ENCODE assay signal across 8 mouse cellular contexts in the genomic region with DNA sequence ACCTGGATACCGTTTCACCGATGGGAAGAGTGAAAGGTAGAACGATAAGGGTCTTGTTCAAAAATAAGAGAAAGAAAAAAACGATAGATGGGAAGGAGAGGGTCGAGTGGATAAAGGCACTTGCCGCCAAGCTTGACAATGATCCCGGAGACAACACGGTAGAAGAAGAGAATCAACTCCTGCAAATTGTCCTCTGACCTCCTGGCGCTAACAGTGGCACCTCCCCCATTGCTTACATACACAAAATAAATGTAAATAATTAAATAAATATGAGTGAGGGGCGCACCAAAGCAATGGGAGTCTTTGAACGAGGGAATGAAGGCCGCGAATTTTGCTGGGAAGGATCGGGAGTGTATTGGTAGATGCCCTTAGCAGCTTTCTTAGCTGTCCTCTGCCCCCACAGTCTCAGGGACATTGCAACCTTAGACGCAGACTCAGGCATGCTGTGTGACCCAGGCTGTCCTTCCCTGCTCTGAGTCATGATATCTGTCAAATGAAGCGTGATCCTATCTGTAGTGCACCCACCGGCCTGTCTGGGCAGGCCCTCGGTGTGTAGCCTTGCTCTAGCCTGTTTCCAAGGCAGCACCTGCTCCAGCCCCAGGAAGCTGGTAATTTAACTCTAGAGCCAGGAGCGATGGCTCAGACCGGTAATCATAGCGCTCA. TPM values are rescaled to one million over a fixed set of nuclear protein-coding genes. Genes with fewer than 3 reads are reported as not detected.
DNase-seq lines count a peak whose midpoint lies in the region; ATAC-seq and TF ChIP-seq lines count a peak whose summit lies in the region.

No protein-coding gene starts in this region.

- peak overlapping the region; percentile 79 for H3K4me3 ChIP-seq in spleen, adult 2 months (ENCODE audit: extremely low read depth, insufficient read depth, insufficient read length)
- peak overlapping the region; percentile 46 for H3K4me3 ChIP-seq in forebrain, embryonic 14.5 days (ENCODE audit: low read depth, low read length)
- H3K4me3 ChIP-seq in liver, embryonic 16.5 days (ENCODE audit: low read depth, low read length) = peak overlapping the region; percentile 78

- peaks cover 33% of the 10 kb centered on the region; the same call in 1 of the 2 replicates for H3K4me1 ChIP-seq in spleen, adult 2 months (ENCODE audit: control insufficient read depth, insufficient read depth, insufficient read length)
- H3K4me1 ChIP-seq in forebrain, embryonic 14.5 days (ENCODE audit: control insufficient read depth, insufficient read depth, low read length) = peaks cover 9% of the 10 kb centered on the region
- H3K4me1 ChIP-seq in liver, embryonic 16.5 days (ENCODE audit: control insufficient read depth, low read depth, low read length) = peaks cover 55% of the 10 kb centered on the region

- H3K4me2 ChIP-seq in forebrain, embryonic 14.5 days (ENCODE audit: low read length) = peak overlapping the region; percentile 95
- H3K4me2 ChIP-seq in liver, embryonic 16.5 days (ENCODE audit: low read depth, low read length) = peak overlapping the region; percentile 94

- TF ChIP-seq CTCF in spleen, adult 2 months (IDR thresholded peaks at IDR 0.05; ENCODE audit: extremely low read depth, insufficient read depth, insufficient read length, insufficient replicate concordance) = no peak

- no peaks in the 10 kb centered on the region for H3K36me3 ChIP-seq in spleen, adult 2 months (ENCODE audit: control insufficient read depth, insufficient read depth, low read length)
- no peaks in the 10 kb centered on the region for H3K36me3 ChIP-seq in forebrain, embryonic 14.5 days (ENCODE audit: control insufficient read depth, insufficient read depth, low read length)
- no peaks in the 10 kb centered on the region for H3K36me3 ChIP-seq in liver, embryonic 16.5 days (ENCODE audit: control insufficient read depth, insufficient read depth)

- WGBS in spleen, adult 2 months = 27% methylated on average over 21 of the region's 21 CpGs
- WGBS in forebrain, embryonic 14.5 days = 10% methylated on average over 21 of the region's 21 CpGs
- 10% methylated on average over 21 of the region's 21 CpGs for WGBS in liver, embryonic 16.5 days (ENCODE audit: insufficient replicate concordance)

- H3K9me3 ChIP-seq in forebrain, embryonic 14.5 days (replicated peaks; ENCODE audit: control insufficient read depth, low read length) = no peaks in the 10 kb centered on the region
- H3K9me3 ChIP-seq in liver, embryonic 16.5 days (replicated peaks; ENCODE audit: control insufficient read depth, low read length) = no peaks in the 10 kb centered on the region

- H3K9ac ChIP-seq in forebrain, embryonic 14.5 days (ENCODE audit: low read length) = peak overlapping the region; percentile 58
- peak overlapping the region; percentile 64 for H3K9ac ChIP-seq in liver, embryonic 16.5 days (ENCODE audit: low read depth, low read length)

- ATAC-seq in forebrain, embryonic 14.5 days = no peak
- ATAC-seq in liver, embryonic 16.5 days (ENCODE audit: low read depth) = no peak

- peak; percentile 41 for DNase-seq in embryo, embryonic 10 days (ENCODE audit: low spot score)
- no peak for DNase-seq in embryo, embryonic 10.5 days (ENCODE audit: low spot score)
- DNase-seq in spleen, adult 2 months (ENCODE audit: low read depth in 1 of 2, low spot score in 2 of 2) = no peak
- DNase-seq in spleen, adult 18-20 months = no peak
- no peak for DNase-seq in forebrain, embryonic 14.5 days (ENCODE audit: low spot score)
- DNase-seq in left cerebral cortex, adult 8-10 months (ENCODE audit: low spot score in 2 of 2) = no peak
- DNase-seq in right cerebral cortex, postnatal 14 days = no peak

- H3K27me3 ChIP-seq in spleen, adult 2 months (ENCODE audit: control insufficient read depth, insufficient read depth, low read length) = no peaks in the 10 kb centered on the region
- H3K27me3 ChIP-seq in forebrain, embryonic 14.5 days (replicated peaks; ENCODE audit: control insufficient read depth, insufficient read depth, low read length) = peaks cover 5% of the 10 kb centered on the region; the same call in 1 of the 2 replicates
- H3K27me3 ChIP-seq in liver, embryonic 16.5 days (ENCODE audit: control insufficient read depth, insufficient read depth, low read depth, low read length) = no peaks in the 10 kb centered on the region

- TF ChIP-seq POLR2A in spleen, adult 2 months (IDR thresholded peaks at IDR 0.05; ENCODE audit: low read depth, low read length) = no peak

- H3K27ac ChIP-seq in spleen, adult 2 months (ENCODE audit: insufficient read depth, low read length) = no peak overlapping the region
- H3K27ac ChIP-seq in forebrain, embryonic 14.5 days (ENCODE audit: low read depth, low read length) = no peak overlapping the region
- no peak overlapping the region for H3K27ac ChIP-seq in liver, embryonic 16.5 days (ENCODE audit: low read length)

RNA-seq across cellular contexts. Expression of gene Ldlrap1, which starts 0.5 kb away (rescaled TPM):
- 26.7 and 29.8 TPM in 2 replicates for polyA plus RNA-seq in spleen, adult 2 months (2012; rRNA removed)
- 1.6 and 1.7 TPM in 2 replicates for polyA plus RNA-seq in forebrain, embryonic 14.5 days (2014; fragmentation: Nextera tagmentation; extraction: Ambion mirVana)
- 20.1 and 20.7 TPM in 2 replicates for polyA plus RNA-seq in liver, embryonic 16.5 days (2015; fragmentation: Nextera tagmentation; extraction: Ambion mirVana)
- total RNA-seq in left cerebral cortex, adult 8-10 months (2022) = 1 to 10 TPM; 2.8 to 4.8 (median 4.4) TPM
